Mouse (Mus musculus): ENCODE results near the gene Iqsec1. TPM values are rescaled to one million over a fixed set of nuclear protein-coding genes. Genes with fewer than 3 reads are reported as not detected.

Gene Iqsec1
- total RNA-seq, 2 experiments from 2014 or later = 343 TPM

DNA sequence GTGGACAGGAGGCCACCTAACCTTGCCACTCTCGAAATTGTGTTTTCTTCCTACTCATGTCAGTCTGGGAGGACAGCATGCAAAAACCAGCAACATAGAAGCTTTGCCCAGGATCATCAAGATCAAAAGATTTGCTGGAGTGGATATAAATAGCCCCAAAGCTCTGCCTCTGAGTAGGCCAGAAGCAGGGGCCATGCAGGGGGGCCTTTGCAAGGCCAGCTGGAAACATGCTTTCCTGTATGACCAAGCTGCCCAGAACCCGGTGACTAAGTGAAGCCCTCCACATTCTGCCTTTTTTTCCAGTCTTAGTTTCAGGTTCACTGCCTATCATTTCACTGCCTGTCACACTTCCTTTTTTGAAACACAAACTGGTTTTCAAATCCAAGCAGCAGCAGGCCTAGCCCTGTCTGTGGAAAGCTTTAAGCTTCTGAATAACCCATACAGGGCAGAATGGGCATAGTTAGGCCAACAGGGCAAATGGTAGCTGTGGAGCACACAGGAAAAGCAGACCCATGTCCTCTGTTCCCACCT, 19.1 kb downstream of the Iqsec1 start:
- DNase-seq (ENCODE audit: low spot score in 2 of 2) = no peak

DNA sequence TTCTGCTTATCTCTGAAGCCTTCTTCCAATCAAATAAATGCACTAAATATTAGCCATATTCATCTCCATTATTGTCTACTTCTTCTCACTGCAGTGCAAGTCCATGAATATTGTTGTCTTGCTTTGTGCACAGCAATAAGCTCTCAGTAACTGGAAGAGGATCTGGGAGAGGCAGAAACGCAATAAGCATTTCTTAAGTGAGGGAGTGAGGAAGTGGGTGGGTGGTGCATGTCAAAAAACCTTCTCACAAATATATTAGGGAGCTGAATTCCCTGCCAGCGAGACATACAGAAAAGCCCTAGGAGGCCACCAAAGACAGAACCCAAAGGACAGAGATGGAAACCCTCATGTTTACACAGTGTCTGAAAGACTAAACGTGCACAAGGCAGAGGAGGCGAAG, 35.1 kb downstream of the Iqsec1 start:
- DNase-seq (ENCODE audit: low spot score in 2 of 2) = peak in 1 of 2 experiments; percentile 25

- DNase-seq (ENCODE audit: low spot score in 2 of 2) = no peak
Measured at GRCm38 (mm10) chr6:90950936-90951335, 37.5 kb downstream of the Iqsec1 start.

GRCm38 (mm10) chr6:90948097-90948496, 40.4 kb downstream of the Iqsec1 start:
- no peak for DNase-seq (ENCODE audit: low spot score in 2 of 2)

DNA sequence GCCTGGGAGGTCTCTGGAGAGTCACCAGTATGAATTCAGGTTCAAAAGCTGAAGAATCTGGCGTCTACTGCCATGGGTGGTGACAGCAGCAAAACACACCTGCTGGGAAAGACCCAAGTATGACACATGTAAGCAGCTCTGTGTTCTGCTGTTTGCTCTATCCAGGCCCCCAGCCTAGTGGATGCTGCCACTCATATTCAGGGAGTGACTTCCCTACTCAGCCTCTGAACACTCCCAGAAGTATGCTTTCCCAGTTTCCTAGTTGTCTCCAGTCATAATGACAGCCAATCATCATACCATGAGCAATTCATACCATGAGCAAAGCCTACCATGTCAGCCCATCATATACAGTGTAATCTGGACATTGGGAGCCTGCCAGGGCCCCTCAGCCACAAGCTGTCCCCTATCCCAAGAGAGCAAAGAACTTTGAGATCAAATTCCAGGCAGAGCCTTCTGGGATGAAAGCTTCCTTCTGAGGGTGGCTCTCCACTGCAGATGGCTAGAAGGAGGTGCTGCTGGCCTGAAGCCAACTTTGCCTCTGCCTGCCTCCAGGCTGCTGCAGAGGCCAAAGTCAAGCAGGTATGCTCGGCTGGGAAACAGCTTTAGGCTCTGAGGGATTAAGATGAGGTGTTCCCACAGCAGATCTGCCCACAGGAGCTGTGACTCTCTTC, 42.8 kb downstream of the Iqsec1 start:
- DNase-seq (ENCODE audit: low spot score in 2 of 2) = peak; percentile 86 to 87

DNA sequence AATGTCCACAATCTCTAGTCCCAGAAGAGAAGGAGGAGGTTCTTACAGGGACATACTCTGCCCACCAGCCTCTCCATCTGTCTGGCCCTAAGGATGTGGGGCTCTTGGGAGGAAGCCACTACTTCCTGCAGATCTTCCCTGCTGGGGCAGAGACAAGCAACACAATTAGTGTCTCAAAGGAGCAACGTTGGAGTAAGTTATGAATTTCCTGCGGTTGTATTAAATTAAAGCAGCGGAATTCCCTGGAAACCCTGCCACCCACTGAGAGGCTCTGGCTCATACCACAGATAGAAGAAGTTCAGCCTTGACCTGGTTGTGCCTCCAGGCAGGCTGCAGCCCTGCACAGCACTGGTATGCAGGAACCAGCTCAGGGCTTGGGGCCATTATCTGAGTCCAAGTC, 47.2 kb downstream of the Iqsec1 start:
- DNase-seq (ENCODE audit: low spot score in 2 of 2) = peak in 1 of 2 experiments; percentile 20

- DNase-seq (ENCODE audit: low spot score in 2 of 2) = no peak
Measured at GRCm38 (mm10) chr6:90933656-90934055, 54.8 kb downstream of the Iqsec1 start.

DNA sequence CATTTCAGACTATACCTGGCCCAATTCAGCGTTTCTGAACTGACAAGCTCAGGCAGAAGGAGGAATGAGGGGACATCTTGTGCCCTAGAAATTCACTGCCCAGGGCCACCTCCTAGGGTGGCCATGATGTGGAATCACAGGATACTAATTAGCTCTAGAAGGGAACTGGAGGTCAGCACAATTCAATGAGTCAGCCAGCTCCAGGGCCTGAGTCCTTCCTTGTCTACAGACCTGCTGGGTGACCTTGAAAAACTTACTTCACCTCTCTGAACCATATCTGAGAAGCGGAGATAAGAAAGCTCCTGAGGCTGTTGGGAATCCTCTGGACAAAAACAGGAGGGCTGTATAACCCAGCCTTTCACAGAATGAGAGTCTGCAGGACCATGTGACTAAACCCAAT, 59.7 kb downstream of the Iqsec1 start:
- no peak for DNase-seq (ENCODE audit: low spot score in 2 of 2)

- DNase-seq (ENCODE audit: low spot score in 2 of 2) = peak in 1 of 2 experiments; percentile 54
Measured at GRCm38 (mm10) chr6:90925472-90925871, 63.0 kb downstream of the Iqsec1 start.

DNA sequence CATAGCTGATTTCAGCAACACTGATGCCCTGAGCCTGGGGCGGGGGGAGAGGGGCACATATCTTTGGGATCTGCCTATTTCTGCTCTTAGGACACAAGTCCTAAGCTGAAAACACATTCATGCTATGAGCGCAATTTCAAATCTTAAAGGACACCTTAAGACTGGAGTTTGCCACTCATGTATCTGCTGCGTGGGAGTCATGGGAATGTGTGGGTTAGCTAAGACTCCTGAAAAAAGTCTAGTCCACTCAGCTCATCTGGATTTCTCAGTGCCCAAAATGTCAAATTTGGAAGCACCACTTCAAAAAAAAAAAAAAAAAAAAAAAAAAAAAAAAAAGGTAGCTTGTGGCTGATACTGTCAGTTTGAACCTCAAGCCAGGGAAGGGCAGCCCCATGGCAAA, 63.7 kb downstream of the Iqsec1 start:
- peak; percentile 33 to 52 for DNase-seq (ENCODE audit: low spot score in 2 of 2)

DNA sequence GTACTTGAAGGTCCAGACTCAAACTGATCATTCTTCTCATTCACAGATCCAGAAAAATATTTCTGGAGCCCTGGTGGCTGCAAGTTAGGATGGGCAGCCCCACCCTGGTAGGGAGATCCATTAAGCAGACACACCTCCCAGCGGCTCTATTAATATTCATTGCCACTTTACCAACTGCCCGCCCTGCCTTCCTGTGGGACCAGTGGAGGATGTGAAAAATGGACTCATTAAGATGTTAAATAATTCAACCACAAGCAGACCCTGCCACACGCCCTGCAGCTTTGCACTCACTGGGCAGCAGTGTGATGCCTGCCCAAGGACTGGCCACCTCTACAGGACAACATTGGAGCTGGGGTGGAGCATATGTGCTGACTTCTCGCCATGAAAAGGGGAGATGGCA, 64.1 kb downstream of the Iqsec1 start:
- no peak for DNase-seq (ENCODE audit: low spot score in 2 of 2)

DNA sequence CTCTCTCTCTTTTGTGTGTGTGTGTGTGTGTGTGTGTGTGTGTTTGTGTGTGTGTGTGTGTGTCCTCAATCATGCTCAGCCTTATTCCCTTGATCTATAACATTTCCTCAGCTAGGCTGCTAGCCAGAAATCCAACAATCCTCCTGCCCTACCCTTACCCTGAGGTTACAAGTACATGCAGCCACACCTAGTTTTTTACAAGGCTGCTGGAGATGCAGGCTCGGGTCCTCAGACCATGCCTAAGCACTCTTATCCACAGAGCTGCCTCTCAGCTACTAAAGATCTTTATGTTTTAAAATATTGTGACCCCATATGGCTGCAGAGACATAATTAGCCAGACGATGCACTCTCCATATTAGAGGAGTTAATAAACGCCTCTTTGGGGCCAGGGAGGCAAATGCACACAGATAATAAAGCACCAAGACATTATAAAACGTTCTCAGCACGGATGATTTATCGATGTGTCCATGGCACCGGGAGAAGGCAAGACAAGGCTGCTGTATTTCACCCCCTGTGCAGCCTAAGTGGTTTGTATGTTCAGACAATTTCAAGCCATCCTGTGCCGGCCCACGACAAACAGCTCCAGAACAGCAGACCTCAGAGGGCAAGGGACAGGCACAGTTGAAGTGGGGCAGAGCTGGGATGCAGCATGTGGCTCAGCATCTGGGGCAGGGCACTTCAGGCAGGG, 67.1 kb downstream of the Iqsec1 start:
- DNase-seq (ENCODE audit: low spot score in 2 of 2) = no peak

GRCm38 (mm10) chr6:90920510-90921220, 67.8 kb downstream of the Iqsec1 start:
- no peak for DNase-seq (ENCODE audit: low spot score in 2 of 2)

DNA sequence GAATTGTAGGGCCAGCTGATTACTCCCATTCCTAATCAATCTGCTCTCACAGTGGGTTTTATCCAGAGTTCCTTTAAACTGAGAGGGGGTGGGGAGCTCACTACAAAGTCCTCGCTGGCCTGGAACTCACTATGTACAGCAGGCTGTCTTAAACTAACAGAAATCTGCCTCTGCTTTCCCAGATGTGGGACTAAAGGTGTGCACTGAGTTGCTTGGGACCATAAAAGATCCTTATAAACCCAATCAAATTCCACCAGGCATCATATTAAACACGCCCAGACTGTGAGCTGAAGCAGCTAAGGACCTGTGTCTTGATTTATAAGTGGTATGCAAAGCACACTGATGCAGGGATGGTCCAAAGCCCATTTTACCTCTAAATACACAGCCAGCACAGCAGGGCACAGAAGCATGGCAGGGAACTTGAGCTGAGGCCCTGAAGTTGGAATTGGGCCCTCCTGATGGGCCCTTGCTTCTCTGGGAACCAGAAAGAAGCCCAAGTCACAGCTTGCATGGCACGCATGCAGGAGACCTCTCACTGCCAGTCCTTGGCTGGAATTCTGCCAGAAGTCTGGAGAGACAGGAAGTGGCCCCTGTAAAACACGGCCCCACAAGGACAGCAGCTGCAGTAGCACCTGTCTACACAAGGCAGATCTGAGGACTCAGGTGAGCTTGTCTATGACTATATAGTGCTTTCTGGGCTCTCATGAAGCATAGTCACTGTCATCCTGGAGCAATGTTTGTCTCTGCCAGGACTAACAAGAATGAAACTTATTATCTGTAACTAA, 68.7 kb downstream of the Iqsec1 start:
- DNase-seq (ENCODE audit: low spot score in 2 of 2) = no peak

- DNase-seq (ENCODE audit: low spot score in 2 of 2) = no peak
Measured at GRCm38 (mm10) chr6:90915585-90915984, 72.9 kb downstream of the Iqsec1 start.

DNA sequence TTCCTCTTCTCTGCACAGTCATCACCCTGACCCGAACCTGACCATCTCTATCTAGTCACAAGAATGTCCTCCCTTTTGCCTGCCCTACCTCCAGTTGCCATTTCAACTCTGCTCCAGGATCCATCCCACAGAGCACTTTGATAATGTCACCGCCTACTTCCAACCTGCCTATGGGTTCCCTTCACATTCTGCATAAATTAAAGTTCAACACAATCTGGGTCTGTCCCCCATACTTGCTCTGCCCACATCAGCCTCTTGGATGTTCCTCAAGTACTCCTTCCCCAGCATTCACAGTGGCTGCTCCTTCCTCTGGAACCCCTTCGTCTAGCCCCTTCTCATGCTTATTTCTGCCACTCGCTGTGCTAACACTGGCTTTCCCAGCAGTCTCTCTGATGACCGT, 74.7 kb downstream of the Iqsec1 start:
- peak; percentile 13 to 36 for DNase-seq (ENCODE audit: low spot score in 2 of 2)

DNA sequence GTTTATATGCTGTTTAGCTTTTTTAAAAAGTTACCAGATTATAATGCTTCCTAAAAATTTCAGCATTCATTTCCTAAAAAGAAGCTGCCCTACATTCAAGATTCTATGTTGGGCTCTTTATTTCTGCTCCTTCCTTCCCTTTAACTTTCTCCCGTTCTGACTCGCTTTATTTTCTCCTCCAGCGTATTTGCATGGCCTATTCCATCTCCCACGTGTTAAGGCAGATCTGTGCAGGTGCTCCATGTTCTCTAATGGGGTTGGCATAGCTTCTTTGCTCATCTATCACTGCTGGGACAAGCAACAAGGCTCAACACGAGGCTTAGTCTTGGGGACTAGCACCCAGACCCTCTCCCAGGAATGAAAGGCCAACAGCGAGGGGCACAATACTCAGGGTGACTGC, 75.7 kb downstream of the Iqsec1 start:
- DNase-seq (ENCODE audit: low spot score in 2 of 2) = no peak

DNA sequence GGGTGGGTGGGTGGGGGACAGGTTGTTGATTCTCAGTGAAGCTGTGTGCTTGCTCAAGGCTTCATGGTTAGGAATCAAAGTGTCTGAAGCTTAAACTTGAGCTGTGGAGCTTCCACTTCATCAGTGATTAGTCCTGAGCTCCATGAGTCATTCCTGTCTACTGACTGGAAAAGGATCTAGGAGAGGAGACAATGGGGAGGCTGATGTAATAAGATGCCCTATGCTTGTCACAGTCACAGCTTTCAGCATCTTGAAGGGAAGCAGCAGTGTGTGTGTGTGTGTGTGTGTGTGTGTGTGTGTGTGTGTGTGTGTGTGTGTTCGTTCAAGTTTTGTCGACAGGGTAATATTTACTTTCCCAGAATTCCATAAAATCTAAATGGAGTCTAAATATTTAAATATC, 84.3 kb downstream of the Iqsec1 start:
- no peak for DNase-seq (ENCODE audit: low spot score in 2 of 2)

DNA sequence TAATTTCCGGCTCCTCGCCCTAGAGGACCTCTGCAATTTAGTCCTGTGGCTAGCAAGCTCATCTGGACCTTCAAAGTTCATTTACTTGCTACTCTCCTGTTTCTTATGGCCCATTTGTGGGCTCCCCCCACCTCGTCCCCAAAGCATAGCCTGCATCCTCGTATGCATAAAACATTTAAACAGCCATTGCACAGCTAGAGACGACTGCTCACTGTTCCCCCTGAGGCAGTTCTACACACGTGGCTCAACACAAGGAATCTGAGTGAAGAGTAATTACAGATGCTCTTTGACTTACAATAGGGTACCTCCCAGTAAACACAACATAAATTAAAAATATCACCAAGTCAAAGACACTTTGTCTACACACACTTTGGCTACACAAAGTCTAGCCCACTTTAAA, 88.2 kb downstream of the Iqsec1 start:
- DNase-seq (ENCODE audit: low spot score in 2 of 2) = no peak

DNA sequence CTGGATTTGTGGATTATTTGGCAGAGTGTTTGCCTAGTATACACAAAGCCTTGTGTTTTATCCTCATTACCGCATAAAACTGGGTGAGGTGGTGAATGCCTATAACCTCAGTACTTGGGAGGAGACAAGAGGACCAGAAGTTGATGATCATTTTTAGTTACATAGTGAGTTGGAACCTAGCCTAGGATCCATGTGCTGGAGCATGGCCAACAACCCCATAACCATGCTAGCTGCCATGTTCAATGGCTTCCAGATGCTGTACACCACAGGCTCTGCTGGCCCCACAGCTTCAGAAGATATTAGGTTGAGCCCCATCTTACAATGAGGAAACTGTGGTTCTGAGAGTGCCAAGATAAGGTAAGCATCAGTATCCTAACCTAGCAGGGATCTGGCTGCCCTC, 89.2 kb downstream of the Iqsec1 start:
- no peak for DNase-seq (ENCODE audit: low spot score in 2 of 2)

- no peak for DNase-seq (ENCODE audit: low spot score in 2 of 2)
Measured at GRCm38 (mm10) chr6:90898107-90898506, 90.4 kb downstream of the Iqsec1 start.

Measured in left cerebral cortex, adult 18-20 months (tissue).